Mouse (Mus musculus) layer of hippocampus, postnatal 36 days (tissue): Measurements from ENCODE around the gene Raet1d. TPM values are rescaled to one million over a fixed set of nuclear protein-coding genes. Genes with fewer than 3 reads are reported as not detected.

Experiments used
- total RNA-seq, 2 experiments: library from RNA; stranded (reverse); gene quantifications; 2 replicates each; pipeline ENCODE4 v1.2.3; 2021

The Raet1d gene
- total RNA-seq, 2 experiments from 2014 or later = not detected

Other genes with a start within 250 kb of the Raet1d start
- not detected for gene E030030I06Rik, start 211.3 kb upstream of the Raet1d start, total RNA-seq
- gene Raet1e, start 202.0 kb upstream of the Raet1d start, total RNA-seq = not detected
- not detected for gene H60b, start 202.0 kb upstream of the Raet1d start, total RNA-seq